Comparison of ENCODE assay signal across 10 mouse cellular contexts in the genomic region with DNA sequence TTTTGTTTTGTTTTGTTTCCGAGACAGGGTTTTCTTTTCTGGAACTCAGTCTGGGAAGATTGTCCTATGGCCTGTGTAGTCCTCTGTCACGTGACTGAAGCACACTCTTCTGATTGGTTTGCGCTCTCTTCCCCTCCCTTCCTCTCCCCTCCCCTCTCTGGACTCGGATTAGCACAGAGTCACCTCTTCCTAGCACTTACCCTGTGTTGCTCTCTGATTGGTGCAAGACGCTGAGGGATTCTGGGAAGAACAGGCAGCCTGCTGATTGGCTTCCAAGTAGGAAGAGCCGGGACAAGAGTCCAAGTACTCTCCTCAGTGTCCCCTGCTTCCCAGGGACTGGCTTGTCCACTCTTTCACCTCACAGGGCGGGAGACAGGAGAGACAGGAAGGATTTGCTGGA. TPM values are rescaled to one million over a fixed set of nuclear protein-coding genes. Genes with fewer than 3 reads are reported as not detected.
DNase-seq lines count a peak whose midpoint lies in the region; ATAC-seq lines count a peak whose summit lies in the region.
"Had no signal": no experiment of that assay in that cellular context is flagged by ENCODE, and none has a peak within 500 bp of the region (broad histone marks: within the 10 kb centered on the region; RNA-seq: fewer than 3 reads in every experiment).

No protein-coding gene starts in this region.

- H3K4me3 ChIP-seq in forebrain, embryonic 11.5 days (ENCODE audit: low read depth, low read length), result no peak overlapping the region
- H3K4me3 ChIP-seq in forebrain, embryonic 16.5 days (replicated peaks; ENCODE audit: low read length), result no peak overlapping the region
- H3K4me3 ChIP-seq in lung, embryonic 16.5 days (ENCODE audit: low read length), result no peak overlapping the region

- no peak overlapping the region for H3K9ac ChIP-seq in forebrain, embryonic 11.5 days (ENCODE audit: low read length)
- H3K9ac ChIP-seq in forebrain, embryonic 16.5 days (replicated peaks; ENCODE audit: low read depth, low read length), result no peak overlapping the region
- no peak overlapping the region for H3K9ac ChIP-seq in lung, embryonic 16.5 days (ENCODE audit: low read length)

- DNase-seq in forebrain, embryonic 11.5 days (ENCODE audit: low spot score), result no peak
- DNase-seq in retina, postnatal 1 day, result peak; percentile 64
- DNase-seq in retina, embryonic 14.5 days (ENCODE audit: low spot score), result no peak
- DNase-seq in left cerebral cortex, adult 18-20 months (ENCODE audit: low spot score in 2 of 2), result no peak
- DNase-seq in cerebellum, adult 18-20 months, result no peak
- no peak for DNase-seq in layer of hippocampus, postnatal 25 days (ENCODE audit: extremely low spot score in 1 of 2, low spot score in 1 of 2)
- DNase-seq: B cell, adult 2 months had no signal

- 59% methylated on average over 7 of the region's 7 CpGs for WGBS in forebrain, embryonic 11.5 days
- 63% methylated on average over 7 of the region's 7 CpGs for WGBS in forebrain, embryonic 16.5 days
- 51% methylated on average over 7 of the region's 7 CpGs for WGBS in lung, embryonic 16.5 days

- no peak overlapping the region for H3K27ac ChIP-seq in forebrain, embryonic 11.5 days (ENCODE audit: low read depth, low read length)
- no peak overlapping the region for H3K27ac ChIP-seq in forebrain, embryonic 16.5 days (ENCODE audit: low read length)
- no peak overlapping the region for H3K27ac ChIP-seq in lung, embryonic 16.5 days (ENCODE audit: low read length)
- H3K27ac ChIP-seq: kidney, postnatal 0 days had no signal

- peaks cover 2% of the 10 kb centered on the region; the same call in 1 of the 2 replicates for H3K27me3 ChIP-seq in forebrain, embryonic 11.5 days (ENCODE audit: control insufficient read depth, insufficient read depth, low read length)
- H3K27me3 ChIP-seq in forebrain, embryonic 16.5 days (replicated peaks; ENCODE audit: control insufficient read depth, insufficient read depth, low read length), result peaks cover 8% of the 10 kb centered on the region
- H3K27me3 ChIP-seq in lung, embryonic 16.5 days (ENCODE audit: control insufficient read depth, insufficient read depth, low read depth, low read length), result no peaks in the 10 kb centered on the region; the same call in 1 of the 2 replicates

- peak; percentile 59 for ATAC-seq in forebrain, embryonic 11.5 days (replicated peaks; ENCODE audit: low FRiP score)
- ATAC-seq in forebrain, embryonic 16.5 days, result no peak
- peak; percentile 32; the same call in 1 of the 2 replicates for ATAC-seq in lung, embryonic 16.5 days (ENCODE audit: low read depth)

- H3K4me1 ChIP-seq in forebrain, embryonic 11.5 days (replicated peaks; ENCODE audit: control insufficient read depth, insufficient read depth, low read length), result peaks cover 2% of the 10 kb centered on the region; the same call in 1 of the 2 replicates
- H3K4me1 ChIP-seq in forebrain, embryonic 16.5 days (replicated peaks; ENCODE audit: control insufficient read depth, insufficient read depth, low read length), result peaks cover 9% of the 10 kb centered on the region
- H3K4me1 ChIP-seq in lung, embryonic 16.5 days (replicated peaks; ENCODE audit: control insufficient read depth, insufficient read depth, low read length), result peaks cover 12% of the 10 kb centered on the region

- no peaks in the 10 kb centered on the region for H3K36me3 ChIP-seq in forebrain, embryonic 11.5 days (ENCODE audit: control insufficient read depth, insufficient read depth, low read length)
- no peaks in the 10 kb centered on the region for H3K36me3 ChIP-seq in forebrain, embryonic 16.5 days (ENCODE audit: control insufficient read depth, insufficient read depth)
- no peaks in the 10 kb centered on the region for H3K36me3 ChIP-seq in lung, embryonic 16.5 days (ENCODE audit: control insufficient read depth, insufficient read depth, low read length)

- no peak overlapping the region for H3K4me2 ChIP-seq in forebrain, embryonic 11.5 days (ENCODE audit: low read depth, low read length, severe bottlenecking)
- no peak overlapping the region for H3K4me2 ChIP-seq in forebrain, embryonic 16.5 days (ENCODE audit: low read length)
- H3K4me2 ChIP-seq in lung, embryonic 16.5 days (ENCODE audit: low read depth, low read length), result no peak overlapping the region

- H3K9me3 ChIP-seq in forebrain, embryonic 11.5 days (ENCODE audit: control insufficient read depth, low read length), result no peaks in the 10 kb centered on the region
- H3K9me3 ChIP-seq in forebrain, embryonic 16.5 days (ENCODE audit: control insufficient read depth, low read length), result no peaks in the 10 kb centered on the region
- H3K9me3 ChIP-seq in lung, embryonic 16.5 days (ENCODE audit: control insufficient read depth, low read length), result no peaks in the 10 kb centered on the region

RNA-seq across cellular contexts. Expression of gene Casz1, which starts 26.1 kb away (rescaled TPM):
- polyA plus RNA-seq in forebrain, embryonic 11.5 days (2014; fragmentation: Nextera tagmentation; extraction: Ambion mirVana), result 3.4 and 3.6 TPM in 2 replicates
- polyA plus RNA-seq in forebrain, embryonic 16.5 days (2015; fragmentation: Nextera tagmentation; extraction: Ambion mirVana), result 0.98 and 1.0 TPM in 2 replicates
- 7.3 and 7.4 TPM in 2 replicates for polyA plus RNA-seq in lung, embryonic 16.5 days (2015; fragmentation: Nextera tagmentation; extraction: Ambion mirVana)
- 1 to 10 TPM; 1.2 to 1.4 TPM for total RNA-seq in left cerebral cortex, adult 18-20 months (2021)
- total RNA-seq in layer of hippocampus, postnatal 25 days (2021), result under 1 TPM; 0.49 to 0.75 TPM
